In the genomic region with DNA sequence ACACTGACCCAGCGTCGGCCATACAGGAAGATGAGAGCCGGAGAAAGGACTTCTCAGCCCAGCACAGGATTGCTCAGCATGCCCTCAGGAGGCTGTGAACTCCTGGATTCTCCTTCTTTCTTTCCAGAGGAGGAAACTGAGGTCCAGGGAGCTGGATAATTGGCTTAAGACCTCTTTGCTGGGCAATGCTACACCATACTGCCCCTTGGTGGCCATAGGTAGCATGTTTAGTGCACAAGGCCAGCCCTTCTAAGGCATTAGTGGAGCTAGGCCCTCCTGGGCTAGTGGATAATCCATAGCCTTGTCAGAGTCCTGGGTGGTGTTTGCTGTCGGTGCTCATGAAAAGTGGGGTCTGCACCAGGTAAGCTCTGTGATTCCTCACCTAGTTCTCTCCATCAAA, we compare ENCODE assay signal across 8 mouse cellular contexts. TPM values are rescaled to one million over a fixed set of nuclear protein-coding genes. Genes with fewer than 3 reads are reported as not detected.
DNase-seq lines count a peak whose midpoint lies in the region; ATAC-seq lines count a peak whose summit lies in the region.

No protein-coding gene starts in this region.

- H3K27ac ChIP-seq in forebrain, embryonic 15.5 days (replicated peaks) = no peak overlapping the region

- no peaks in the 10 kb centered on the region for H3K36me3 ChIP-seq in forebrain, embryonic 15.5 days

- no peaks in the 10 kb centered on the region for H3K4me1 ChIP-seq in forebrain, embryonic 15.5 days

- H3K27me3 ChIP-seq in forebrain, embryonic 15.5 days = no peaks in the 10 kb centered on the region

- no peak overlapping the region for H3K9ac ChIP-seq in forebrain, embryonic 15.5 days (replicated peaks)

- WGBS in forebrain, embryonic 15.5 days = 47% methylated on average over 4 of the region's 4 CpGs

- H3K9me3 ChIP-seq in forebrain, embryonic 15.5 days = no peaks in the 10 kb centered on the region

- no peak overlapping the region for H3K4me2 ChIP-seq in forebrain, embryonic 15.5 days (replicated peaks)

- H3K4me3 ChIP-seq in forebrain, embryonic 15.5 days = no peak overlapping the region

- no peak for ATAC-seq in forebrain, embryonic 15.5 days (replicated peaks)

- DNase-seq in layer of hippocampus, adult 11-12 months (ENCODE audit: low spot score) = peak; percentile 55
- no peak for DNase-seq in layer of hippocampus, postnatal 36 days
- DNase-seq in MN1 (ENCODE audit: low spot score) = peak; percentile 73
- DNase-seq in cerebellum, adult 18-20 months = peak; percentile 78 to 84
- DNase-seq in kidney, postnatal 10 days = peak; percentile 62
- DNase-seq in retina, embryonic 14.5 days (ENCODE audit: low spot score) = peak; percentile 67
- DNase-seq in ovary, postnatal 36 days (ENCODE audit: low spot score) = no peak

RNA-seq across cellular contexts. Expression of a gene that starts 8.6 kb away (rescaled TPM):
- 10 to 100 TPM; 23.2 to 24.4 TPM for total RNA-seq in layer of hippocampus, postnatal 36 days (2021)
- polyA plus RNA-seq in forebrain, embryonic 15.5 days (2015; fragmentation: Nextera tagmentation; extraction: Ambion mirVana) = 30.4 and 32.6 TPM in 2 replicates

RNA-seq across cellular contexts. Expression of a gene that starts 44.0 kb away (rescaled TPM):
- total RNA-seq in layer of hippocampus, postnatal 36 days (2021) = 100 to 1,000 TPM; 100 to 106 TPM
- polyA plus RNA-seq in forebrain, embryonic 15.5 days (2015; fragmentation: Nextera tagmentation; extraction: Ambion mirVana) = 34.5 and 35.1 TPM in 2 replicates

RNA-seq across cellular contexts. Expression of a gene that starts 56.7 kb away (rescaled TPM):
- total RNA-seq in layer of hippocampus, postnatal 36 days (2021) = 100 to 1,000 TPM; 585 to 626 TPM
- polyA plus RNA-seq in forebrain, embryonic 15.5 days (2015; fragmentation: Nextera tagmentation; extraction: Ambion mirVana) = 350 and 358 TPM in 2 replicates

Comparison
In these comparisons a context has a peak if more than half of its experiments do, and no peak if none do; other contexts are left out.
1. DNase-seq: peak in layer of hippocampus, adult 11-12 months (single experiment), MN1 (single experiment), cerebellum, adult 18-20 months (2 of 2), kidney, postnatal 10 days (single experiment) and retina, embryonic 14.5 days (single experiment); none in layer of hippocampus, postnatal 36 days (0 of 2) and ovary, postnatal 36 days (single experiment).